Mouse (Mus musculus): ENCODE data around the gene Lmo4.

The Lmo4 gene

GRCm38 (mm10) chr3:144204413-144205311 is at the start of gene Lmo4:
TSS of gene Lmo4 (minus strand) at chr3:144205220.
- DNase-seq: peak; percentile 94

GRCm38 (mm10) chr3:144254281-144254680 is 49.3 kb upstream of the Lmo4 start:
- no peak for DNase-seq

- no peak for DNase-seq
These were observed 48.0 kb upstream of the Lmo4 start for GRCm38 (mm10) chr3:144253018-144253417.

GRCm38 (mm10) chr3:144252109-144252508 is 47.1 kb upstream of the Lmo4 start:
- no peak for DNase-seq

GRCm38 (mm10) chr3:144242025-144242673 is 37.1 kb upstream of the Lmo4 start:
- peak; percentile 87 for DNase-seq

GRCm38 (mm10) chr3:144241161-144241560 is 36.1 kb upstream of the Lmo4 start:
- DNase-seq: no peak

- DNase-seq: no peak
These were observed 33.5 kb upstream of the Lmo4 start for GRCm38 (mm10) chr3:144238482-144238881.

- DNase-seq: no peak
These were observed 27.5 kb upstream of the Lmo4 start for GRCm38 (mm10) chr3:144232347-144233008.

GRCm38 (mm10) chr3:144231931-144232330 is 26.9 kb upstream of the Lmo4 start:
- DNase-seq: no peak

GRCm38 (mm10) chr3:144231419-144231818 is 26.4 kb upstream of the Lmo4 start:
- DNase-seq: no peak

- DNase-seq: no peak
These were observed 25.0 kb upstream of the Lmo4 start for GRCm38 (mm10) chr3:144230016-144230415.

- no peak for DNase-seq
These were observed 24.3 kb upstream of the Lmo4 start for GRCm38 (mm10) chr3:144229312-144229711.

GRCm38 (mm10) chr3:144225456-144226240 is 20.6 kb upstream of the Lmo4 start:
- DNase-seq: peak; percentile 28

GRCm38 (mm10) chr3:144224594-144224993 is 19.6 kb upstream of the Lmo4 start:
- DNase-seq: no peak

GRCm38 (mm10) chr3:144223377-144224105 is 18.5 kb upstream of the Lmo4 start:
- DNase-seq: no peak

- DNase-seq: no peak
These were observed 17.4 kb upstream of the Lmo4 start for GRCm38 (mm10) chr3:144222381-144222780.

GRCm38 (mm10) chr3:144207498-144207897 is 2.5 kb upstream of the Lmo4 start:
- DNase-seq: peak; percentile 70

- DNase-seq: no peak
These were observed 1.9 kb upstream of the Lmo4 start for GRCm38 (mm10) chr3:144206942-144207341.

- no peak for DNase-seq
These were observed 1.2 kb upstream of the Lmo4 start for GRCm38 (mm10) chr3:144206261-144206660.

GRCm38 (mm10) chr3:144205351-144206153 is 532 bp upstream of the Lmo4 start:
- peak; percentile 97 for DNase-seq

GRCm38 (mm10) chr3:144203988-144204412 is 1.0 kb downstream of the Lmo4 start:
- no peak for DNase-seq

Measured in kidney, postnatal 10 days (tissue).